Mouse (Mus musculus) embryonic facial prominence, embryonic 15.5 days (tissue): ENCODE data around the gene Bpgm. TPM values are rescaled to one million over a fixed set of nuclear protein-coding genes. Genes with fewer than 3 reads are reported as not detected.

Source experiments
- ATAC-seq: fragments of 200-750 bp; cut with Nextera tagmentation; 2 replicates; pipeline ENCODE4 v1.8.0; 2017; ENCODE audit warnings: low read depth, moderate TSS enrichment; ENCODE audit not compliant: insufficient number of reproducible peaks, low FRiP score, low TSS enrichment
- H3K27ac ChIP-seq: fragments of 300-500 bp; sonication (generic); replicated peaks from 2 replicates; pipeline ENCODE4 v1.5.1; 2015; ENCODE audit warnings: mild to moderate bottlenecking, inconsistent platforms
- H3K27me3 ChIP-seq: fragments of 300-500 bp; sonication (generic); 2 replicates; pipeline ENCODE4 v1.6.1; 2015; ENCODE audit warnings: inconsistent platforms
- H3K36me3 ChIP-seq: fragments of 300-500 bp; sonication (generic); 2 replicates; pipeline ENCODE4 v1.6.1; 2015; ENCODE audit warnings: mild to moderate bottlenecking, inconsistent platforms
- H3K4me1 ChIP-seq: fragments of 300-500 bp; sonication (generic); 2 replicates; pipeline ENCODE4 v1.6.1; 2015; ENCODE audit warnings: inconsistent platforms
- H3K4me2 ChIP-seq: fragments of 300-500 bp; sonication (generic); replicated peaks from 2 replicates; pipeline ENCODE4 v1.6.1; 2015; ENCODE audit warnings: mild to moderate bottlenecking, inconsistent platforms
- H3K4me3 ChIP-seq: fragments of 300-500 bp; sonication (generic); replicated peaks from 2 replicates; pipeline ENCODE4 v1.5.1; 2015; ENCODE audit warnings: mild to moderate bottlenecking, inconsistent platforms
- H3K9ac ChIP-seq: fragments of 300-500 bp; sonication (generic); 2 replicates; pipeline ENCODE4 v1.6.1; 2015; ENCODE audit warnings: inconsistent platforms
- H3K9me3 ChIP-seq: fragments of 300-500 bp; sonication (generic); replicated peaks from 2 replicates; pipeline ENCODE4 v1.6.1; 2016; ENCODE audit warnings: inconsistent platforms
- WGBS: fragments of 180-500 bp; shearing (Covaris S2); methylation state at CpG from one replicate; pipeline ENCODE4 v1.1.7; 2015; 5-methylcytosine and 5-hydroxymethylcytosine counted together
- polyA plus RNA-seq: library from polyadenylated mRNA; unstranded; fragments of >200 nt; fragmentation: Nextera tagmentation; extraction: Ambion mirVana; gene quantifications from 2 replicates; pipeline ENCODE4 v1.2.1, GENCODE M21; 2015

Gene Bpgm
- polyA plus RNA-seq, 1 experiment from 2014 or later = 42.4 TPM

DNA sequence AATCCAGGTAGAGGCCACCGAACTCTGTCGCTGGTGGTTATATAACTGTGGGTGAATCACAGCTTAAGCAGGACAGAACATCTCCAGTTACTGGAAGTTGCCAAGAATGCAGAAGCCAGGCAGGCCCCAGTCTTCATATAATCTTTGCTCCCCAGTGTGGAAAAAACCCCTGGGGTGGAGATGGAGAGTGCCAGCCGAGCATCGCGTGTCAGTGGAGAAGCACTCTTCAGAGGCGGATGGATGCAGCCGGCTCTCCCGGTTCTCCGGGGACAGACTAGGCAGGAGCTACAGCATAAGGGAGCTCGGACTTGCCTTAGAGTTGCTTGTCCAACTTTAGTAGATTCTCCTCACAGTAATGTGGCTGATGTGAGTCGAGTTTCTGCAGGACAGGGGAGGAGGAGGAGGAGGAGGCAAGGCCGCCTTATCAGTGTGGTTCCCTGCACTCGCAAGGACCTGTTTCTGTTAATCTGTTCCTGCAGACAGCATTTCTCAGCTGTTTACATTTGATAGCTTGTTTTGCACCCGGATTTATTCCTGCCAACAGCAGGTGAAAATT, 10.1 kb downstream of the Bpgm start:
- H3K27me3 ChIP-seq = no peaks in the 10 kb centered on the region
- no peaks in the 10 kb centered on the region for H3K9me3 ChIP-seq
- no peak overlapping the region for H3K4me3 ChIP-seq
- 69% methylated on average over 14 of the region's 14 CpGs for WGBS
- peaks cover 7% of the 10 kb centered on the region; the same call in 1 of the 2 replicates for H3K4me1 ChIP-seq
- no peak overlapping the region for H3K4me2 ChIP-seq
- no peak overlapping the region for H3K27ac ChIP-seq
- no peak overlapping the region for H3K9ac ChIP-seq
- ATAC-seq = no peak
- 0 out of 2 replicates have a peak, but pooled peaks cover 8% of the 10 kb centered on the region for H3K36me3 ChIP-seq

DNA sequence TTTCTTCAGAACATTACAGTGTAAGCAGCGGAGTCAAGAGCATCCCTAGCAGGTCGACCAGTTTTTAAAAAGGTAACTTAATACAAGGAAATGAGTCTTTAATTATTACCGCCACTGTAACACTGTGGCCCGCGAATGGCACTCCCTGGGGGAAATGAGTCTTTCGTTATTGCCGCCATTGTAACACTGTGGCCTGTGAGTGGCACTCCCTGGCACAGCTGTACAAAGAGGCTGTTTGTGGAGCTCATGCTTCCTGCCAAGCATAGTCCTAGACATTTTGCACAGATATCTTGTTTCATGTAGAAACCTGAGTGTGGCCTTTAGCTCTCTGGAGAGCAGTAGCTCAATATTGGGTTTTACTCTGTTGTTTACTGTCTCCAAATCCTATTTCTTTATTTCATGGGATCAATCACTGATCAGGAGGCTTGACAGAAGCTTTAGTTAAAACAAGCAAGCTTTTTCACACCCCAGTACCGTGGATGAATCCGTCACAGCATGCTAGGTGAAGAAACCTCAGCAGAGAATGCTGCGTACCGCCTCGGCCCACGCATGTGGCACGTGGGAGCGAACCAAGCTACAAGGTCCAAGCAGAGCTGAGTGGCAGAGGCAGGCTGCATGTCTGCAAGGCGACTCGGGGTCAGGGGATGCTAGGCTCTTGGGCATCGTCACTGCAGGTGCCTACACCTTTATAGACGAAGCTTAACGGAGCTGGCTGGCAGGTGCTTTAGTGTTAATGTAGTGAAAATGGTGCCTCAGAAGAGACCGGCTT, 17.5 kb downstream of the Bpgm start:
- H3K4me1 ChIP-seq = peaks cover 25% of the 10 kb centered on the region
- no peak overlapping the region for H3K4me2 ChIP-seq
- H3K9ac ChIP-seq = no peak overlapping the region
- H3K36me3 ChIP-seq = no peaks in the 10 kb centered on the region
- 70% methylated on average over 21 of the region's 21 CpGs for WGBS
- H3K27ac ChIP-seq = 0 out of 2 replicates have a peak overlapping the region, but pooled peaks have one; percentile 11
- ATAC-seq = peak; percentile 72; the same call in 1 of the 2 replicates
- no peak overlapping the region for H3K4me3 ChIP-seq
- no peaks in the 10 kb centered on the region for H3K27me3 ChIP-seq
- H3K9me3 ChIP-seq = no peaks in the 10 kb centered on the region

DNA sequence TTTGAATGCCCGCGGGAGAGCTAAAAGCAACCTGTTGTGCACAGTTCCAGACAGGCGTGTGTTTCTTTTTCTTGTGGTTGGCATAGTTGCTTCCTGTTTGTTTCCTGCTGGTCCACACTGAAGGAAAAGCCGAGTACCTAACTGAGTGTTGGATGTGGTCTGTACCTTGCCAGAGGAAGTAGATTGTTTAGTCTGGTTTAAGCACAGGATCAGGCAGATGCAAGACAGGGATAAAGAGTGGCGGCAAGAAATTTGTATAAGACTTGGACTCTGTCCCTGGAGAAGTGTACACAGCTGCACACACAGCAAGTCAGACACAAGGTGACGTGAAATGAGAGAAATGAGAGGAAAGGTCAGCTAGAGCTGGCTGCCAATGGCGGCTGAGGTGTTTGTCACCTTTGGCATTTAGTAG, 19.1 kb downstream of the Bpgm start:
- Histone ChIP-seq H3K9ac (no peak overlapping the region), H3K4me3 (no peak overlapping the region), H3K4me1 (peaks cover 26% of the 10 kb centered on the region), H3K27ac (no peak overlapping the region), H3K9me3 (no peaks in the 10 kb centered on the region), H3K36me3 (no peaks in the 10 kb centered on the region), H3K4me2 (no peak overlapping the region), H3K27me3 (no peaks in the 10 kb centered on the region)
- peak; percentile 26; the same call in 1 of the 2 replicates for ATAC-seq
- WGBS = 26% methylated on average over 7 of the region's 7 CpGs

DNA sequence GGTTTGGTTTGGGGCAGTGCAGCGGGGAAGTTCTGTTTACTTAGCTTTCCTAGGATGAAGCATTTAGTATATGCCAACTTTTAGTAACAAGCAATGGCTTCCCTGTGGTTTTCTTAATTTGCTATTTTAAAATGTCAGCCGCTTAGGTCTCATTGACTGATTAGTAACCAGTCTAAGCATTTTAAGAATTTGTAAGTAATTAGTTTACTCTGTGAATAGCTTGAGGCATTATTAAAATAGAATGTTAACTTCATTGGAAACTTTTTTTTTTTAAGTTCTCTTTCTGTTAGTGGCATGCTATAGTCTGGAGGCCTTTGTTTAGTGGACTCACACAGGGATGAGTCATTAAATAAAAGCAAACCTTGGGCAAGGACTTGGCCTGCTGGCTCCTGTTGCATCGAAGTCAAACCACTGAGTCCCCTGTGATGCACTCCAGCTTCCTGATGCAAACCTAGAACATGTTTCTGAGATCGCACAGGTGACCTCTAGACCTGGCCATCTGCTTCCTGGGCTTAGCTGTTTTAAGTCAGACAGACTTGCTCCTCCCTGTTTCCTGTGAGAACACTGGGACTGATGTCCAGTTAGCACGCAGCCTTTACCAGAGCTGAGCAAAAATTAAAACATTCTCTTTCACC, 22.1 kb downstream of the Bpgm start:
- H3K4me1 ChIP-seq = peaks cover 27% of the 10 kb centered on the region
- no peaks in the 10 kb centered on the region for H3K27me3 ChIP-seq
- no peak overlapping the region for H3K4me2 ChIP-seq
- peak overlapping the region; percentile 49 for H3K27ac ChIP-seq
- H3K36me3 ChIP-seq = no peaks in the 10 kb centered on the region
- no peaks in the 10 kb centered on the region for H3K9me3 ChIP-seq
- ATAC-seq = no peak
- H3K4me3 ChIP-seq = no peak overlapping the region
- WGBS = 44% methylated on average over 5 of the region's 5 CpGs
- H3K9ac ChIP-seq = no peak overlapping the region

DNA sequence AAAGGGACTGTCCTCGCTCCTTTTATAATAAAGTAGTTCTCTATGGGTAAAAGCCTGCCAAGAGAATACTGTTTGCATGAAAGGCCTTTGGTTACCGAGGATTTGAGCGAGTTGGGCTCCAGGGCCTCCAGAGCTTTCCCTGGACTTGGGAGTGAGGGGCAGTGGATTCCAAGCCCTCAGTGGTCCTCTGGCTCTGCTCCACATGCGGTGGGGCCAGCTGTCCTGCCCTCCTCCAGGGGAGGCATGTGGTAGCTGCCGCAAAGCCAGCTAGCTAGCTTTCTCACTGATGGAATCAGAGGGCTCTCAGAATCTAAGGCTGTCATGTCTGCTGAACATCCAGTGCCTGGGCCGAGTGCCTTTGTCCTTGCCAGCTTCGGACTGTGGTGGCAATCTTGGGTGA, 26.3 kb downstream of the Bpgm start:
- no peaks in the 10 kb centered on the region for H3K27me3 ChIP-seq
- H3K9ac ChIP-seq = no peak overlapping the region
- H3K4me2 ChIP-seq = no peak overlapping the region
- H3K4me1 ChIP-seq = 0 out of 2 replicates have a peak, but pooled peaks cover 8% of the 10 kb centered on the region
- H3K27ac ChIP-seq = no peak overlapping the region
- no peak overlapping the region for H3K4me3 ChIP-seq
- WGBS = 85% methylated on average over 7 of the region's 7 CpGs
- ATAC-seq = no peak
- no peaks in the 10 kb centered on the region for H3K36me3 ChIP-seq
- H3K9me3 ChIP-seq = no peaks in the 10 kb centered on the region

DNA sequence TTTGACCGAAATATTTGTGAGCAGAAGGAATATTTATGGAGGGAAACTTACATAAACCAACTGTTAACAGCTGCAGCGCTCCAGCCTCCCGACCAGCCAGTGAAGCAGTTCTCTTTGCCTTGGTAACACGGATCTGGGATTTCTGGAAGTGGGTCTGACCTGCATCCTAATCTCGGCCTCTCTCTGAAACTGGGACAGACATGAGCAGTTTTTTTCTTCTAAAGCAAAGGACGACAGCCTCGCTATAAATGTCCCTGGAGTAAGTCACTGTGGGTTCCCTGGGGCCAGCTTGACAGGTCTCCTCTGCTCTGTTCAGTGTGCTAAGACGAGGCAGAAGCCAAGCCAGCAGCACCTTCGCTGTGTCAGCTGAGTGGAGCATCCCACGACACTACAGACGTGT, 29.9 kb downstream of the Bpgm start:
- Histone ChIP-seq H3K9ac (no peak overlapping the region), H3K4me3 (no peak overlapping the region), H3K9me3 (no peaks in the 10 kb centered on the region), H3K4me2 (no peak overlapping the region), H3K27ac (no peak overlapping the region), H3K36me3 (no peaks in the 10 kb centered on the region), H3K4me1 (0 out of 2 replicates have a peak, but pooled peaks cover 4% of the 10 kb centered on the region), H3K27me3 (no peaks in the 10 kb centered on the region)
- ATAC-seq = peak; percentile 11; the same call in 1 of the 2 replicates
- 61% methylated on average over 11 of the region's 11 CpGs for WGBS

DNA sequence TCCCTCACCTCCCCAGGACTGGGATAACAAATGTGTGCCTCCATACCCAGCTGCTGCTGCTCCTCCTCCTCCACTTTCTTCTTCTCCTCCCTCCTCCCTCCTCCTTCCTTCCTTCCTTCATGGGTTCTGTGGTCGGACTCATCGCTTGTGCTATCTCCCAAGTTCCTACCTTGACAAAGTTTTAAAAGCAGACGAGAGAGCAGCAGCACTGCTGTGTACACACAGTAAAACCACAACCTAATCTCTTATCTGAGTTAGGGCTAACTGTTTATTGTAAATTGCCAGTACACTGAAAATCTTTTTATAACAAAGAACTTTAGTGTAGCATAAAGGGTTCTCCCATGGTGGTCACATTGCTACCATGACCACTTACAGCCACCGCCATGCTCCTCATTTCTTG, 31.6 kb downstream of the Bpgm start:
- Histone ChIP-seq H3K27me3 (no peaks in the 10 kb centered on the region), H3K4me2 (no peak overlapping the region), H3K4me3 (no peak overlapping the region), H3K4me1 (no peaks in the 10 kb centered on the region), H3K36me3 (no peaks in the 10 kb centered on the region), H3K27ac (no peak overlapping the region), H3K9ac (no peak overlapping the region), H3K9me3 (no peaks in the 10 kb centered on the region)
- WGBS = 89% methylated on average over 4 of the region's 4 CpGs
- ATAC-seq = no peak

DNA sequence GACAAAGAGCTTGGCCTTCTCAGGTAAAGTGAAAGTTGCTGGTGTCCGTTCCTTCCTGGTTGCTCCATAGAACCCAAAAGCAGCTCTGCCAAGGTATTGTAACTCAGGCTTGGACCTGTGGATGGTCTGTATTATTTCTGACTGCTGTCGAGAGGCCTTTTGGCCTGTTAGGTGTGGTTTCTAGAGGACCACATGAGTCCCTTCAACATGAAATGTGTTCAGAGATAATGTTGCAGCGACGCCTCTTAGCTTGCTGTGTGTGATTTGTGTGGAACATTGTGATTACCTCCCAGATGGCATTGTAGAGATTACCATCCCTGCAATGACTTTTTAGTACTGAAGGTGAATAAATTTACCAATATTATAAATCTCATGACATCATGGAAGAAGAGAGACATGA, 32.0 kb downstream of the Bpgm start:
- H3K4me1 ChIP-seq = no peaks in the 10 kb centered on the region
- H3K27me3 ChIP-seq = no peaks in the 10 kb centered on the region
- H3K36me3 ChIP-seq = no peaks in the 10 kb centered on the region
- WGBS = 73% methylated on average over 4 of the region's 4 CpGs
- H3K9ac ChIP-seq = no peak overlapping the region
- H3K4me3 ChIP-seq = no peak overlapping the region
- no peak overlapping the region for H3K4me2 ChIP-seq
- no peaks in the 10 kb centered on the region for H3K9me3 ChIP-seq
- no peak for ATAC-seq
- no peak overlapping the region for H3K27ac ChIP-seq

DNA sequence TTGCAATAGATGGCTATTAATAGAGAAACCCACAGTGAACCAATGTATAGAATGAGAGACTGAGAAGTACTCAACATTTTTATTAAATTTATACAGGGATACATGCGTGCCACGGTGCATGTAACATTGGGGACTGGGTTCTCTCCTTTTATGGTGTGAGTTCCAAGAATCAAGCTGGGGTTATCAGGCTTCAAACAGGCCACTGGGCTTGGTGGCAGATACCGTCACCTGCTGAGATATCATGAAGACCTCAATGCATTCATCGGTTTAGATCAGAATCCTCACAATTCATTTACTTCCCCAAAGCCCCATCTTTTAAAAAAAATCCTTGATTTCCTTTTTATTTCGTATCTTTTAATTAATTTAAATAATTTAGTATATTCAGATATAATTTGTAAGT, 34.3 kb downstream of the Bpgm start:
- Histone ChIP-seq H3K36me3 (no peaks in the 10 kb centered on the region), H3K27ac (no peak overlapping the region), H3K4me3 (no peak overlapping the region), H3K4me2 (no peak overlapping the region), H3K4me1 (peaks cover 8% of the 10 kb centered on the region), H3K9me3 (no peaks in the 10 kb centered on the region), H3K27me3 (no peaks in the 10 kb centered on the region), H3K9ac (no peak overlapping the region)
- 91% methylated on average over 5 of the region's 5 CpGs for WGBS
- no peak for ATAC-seq

DNA sequence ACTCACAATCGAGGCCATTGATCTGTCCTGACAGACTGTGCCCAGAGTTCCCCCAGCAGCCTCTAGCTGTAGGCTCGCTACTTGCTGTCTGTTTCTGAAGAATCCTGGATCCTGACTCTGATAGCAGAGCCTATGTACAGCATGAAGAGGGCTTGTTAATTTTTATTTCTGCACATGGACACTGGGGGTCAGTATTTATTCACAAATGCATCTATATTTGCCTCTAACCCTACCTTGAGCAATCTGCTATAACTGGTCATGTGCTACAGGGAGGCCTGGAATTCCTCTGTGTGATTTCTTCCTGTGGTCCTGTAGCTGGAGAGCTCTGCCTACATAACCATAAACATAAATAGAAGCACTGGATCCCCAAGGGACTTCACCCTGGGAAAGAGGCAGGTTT, 35.4 kb downstream of the Bpgm start:
- WGBS = 29% methylated on average over 2 of the region's 2 CpGs
- H3K9ac ChIP-seq = no peak overlapping the region
- no peak overlapping the region for H3K4me2 ChIP-seq
- no peaks in the 10 kb centered on the region for H3K9me3 ChIP-seq
- no peaks in the 10 kb centered on the region for H3K27me3 ChIP-seq
- peaks cover 13% of the 10 kb centered on the region for H3K4me1 ChIP-seq
- H3K4me3 ChIP-seq = no peak overlapping the region
- peak; percentile 69 for ATAC-seq
- no peaks in the 10 kb centered on the region for H3K36me3 ChIP-seq
- no peak overlapping the region for H3K27ac ChIP-seq

DNA sequence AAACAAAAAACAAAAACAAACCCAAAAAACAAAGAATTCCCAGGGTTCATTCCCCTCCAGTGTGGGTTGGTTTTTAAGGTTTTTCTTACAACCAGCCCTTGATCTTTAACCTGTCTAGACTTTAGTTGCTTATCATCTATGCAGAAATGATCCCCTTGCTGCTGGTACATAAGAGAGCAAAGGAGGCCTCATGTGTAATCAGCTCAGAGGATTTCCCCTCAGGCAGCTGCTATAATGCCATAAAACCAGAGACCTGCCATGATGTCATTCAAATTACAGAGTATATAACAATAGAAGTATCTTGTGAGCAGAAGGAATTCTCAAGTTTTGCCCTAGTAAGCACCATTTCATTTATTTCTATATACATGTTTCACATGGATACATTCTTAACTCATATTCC, 36.7 kb downstream of the Bpgm start:
- Histone ChIP-seq H3K36me3 (no peaks in the 10 kb centered on the region), H3K4me3 (no peak overlapping the region), H3K9me3 (no peaks in the 10 kb centered on the region), H3K27ac (no peak overlapping the region), H3K4me2 (no peak overlapping the region), H3K27me3 (no peaks in the 10 kb centered on the region), H3K9ac (no peak overlapping the region), H3K4me1 (peaks cover 18% of the 10 kb centered on the region)
- no peak for ATAC-seq
